Mouse (Mus musculus) G1E (cell line): ENCODE measurements around the gene Gbp2b. TPM values are rescaled to one million over a fixed set of nuclear protein-coding genes. Genes with fewer than 3 reads are reported as not detected.

Source experiments
- ATAC-seq: 2 replicates; pipeline ENCODE4 v1.8.0; 2016; ENCODE audit warnings: mild to moderate bottlenecking; ENCODE audit not compliant: insufficient number of reproducible peaks, poor library complexity, low FRiP score, severe bottlenecking; ENCODE audit errors: extremely low read depth
- DNase-seq: peaks from one replicate; pipeline ENCODE4 v3.0.0; 2012; ENCODE audit warnings: low spot score
- H3K27me3 ChIP-seq: 2 replicates; pipeline ENCODE4 v1.6.1; 2012; ENCODE audit warnings: mild to moderate bottlenecking, low read length, inconsistent platforms; ENCODE audit not compliant: insufficient read depth
- H3K36me3 ChIP-seq: replicated peaks from 2 replicates; pipeline ENCODE3; 2012; ENCODE audit warnings: mild to moderate bottlenecking, inconsistent platforms
- H3K4me1 ChIP-seq: 2 replicates; pipeline ENCODE4 v1.6.1; 2012; ENCODE audit warnings: low read depth, low read length, inconsistent platforms, mixed read lengths; ENCODE audit not compliant: insufficient read depth
- H3K4me3 ChIP-seq: 2 replicates; pipeline ENCODE4 v1.5.1; 2012; ENCODE audit warnings: low read depth, mild to moderate bottlenecking, inconsistent platforms, low read length, moderate library complexity, mixed read lengths
- H3K9me3 ChIP-seq: replicated peaks from 2 replicates; pipeline ENCODE4 v1.6.1; 2012; ENCODE audit warnings: inconsistent platforms
- CTCF ChIP-seq: IDR thresholded peaks from 2 replicates; pipeline ENCODE4 v1.5.1; 2012; ENCODE audit warnings: low read depth, low read length, inconsistent platforms, mixed read lengths
- GATA1 ChIP-seq: IDR thresholded peaks from 2 replicates; pipeline ENCODE4 v1.6.1; 2012; ENCODE audit warnings: borderline replicate concordance, low read length, inconsistent platforms, mixed read lengths
- GATA2 ChIP-seq: IDR thresholded peaks from 2 replicates; pipeline ENCODE4 v1.6.1; 2012; ENCODE audit warnings: low read depth, low read length, inconsistent platforms, borderline replicate concordance
- POLR2AphosphoS5 ChIP-seq: IDR thresholded peaks from 2 replicates; pipeline ENCODE4 v1.6.1; 2012; ENCODE audit warnings: low read depth, low read length, inconsistent platforms; ENCODE audit not compliant: insufficient replicate concordance
- TAL1 ChIP-seq: conservative IDR thresholded peaks from 2 replicates; pipeline ENCODE4 v1.6.1; 2012; ENCODE audit warnings: low read depth, low read length, inconsistent platforms, mixed read lengths
- polyA plus RNA-seq: library from polyadenylated mRNA; stranded (reverse); fragments of >175 nt; gene quantifications from 2 replicates; pipeline ENCODE4 v1.2.3, GENCODE M21; 2012
- total RNA-seq, 2 experiments: library from RNA; stranded (forward) in 1 of 2; stranded (reverse) in 1 of 2; fragments of 200-1000 nt in 1 of 2; fragments of >200 nt in 1 of 2; fragmentation: Nextera tagmentation in 1 of 2; gene quantifications; 2 replicates each; pipeline ENCODE4 v1.2.3; 2014 to 2017

The Gbp2b gene
- total RNA-seq (2014; fragmentation: Nextera tagmentation) (0.44 TPM in 1 of 2 replicates, not detected in the other), total RNA-seq (2017) (0.41 and 0.44 TPM in 2 replicates), polyA plus RNA-seq (not detected in 2 replicates)

DNA sequence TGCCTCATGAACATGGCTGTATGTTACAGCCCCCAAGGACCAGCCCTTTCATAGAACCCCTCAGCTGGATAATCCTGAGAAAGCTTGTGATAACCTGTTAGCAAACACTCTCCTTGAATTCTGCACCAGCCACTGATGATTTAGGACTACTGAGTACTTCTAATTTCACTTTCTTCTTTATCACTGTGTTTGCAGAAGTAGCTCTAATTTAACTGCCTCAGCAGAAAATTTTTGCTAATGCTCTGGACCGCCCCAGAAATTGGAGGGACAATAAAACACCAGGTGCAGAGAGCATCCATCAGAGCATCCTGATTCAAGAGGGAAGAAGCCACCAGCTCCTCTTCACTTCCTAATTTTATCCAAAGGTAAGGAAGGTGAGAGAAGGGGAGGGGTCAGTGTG is at the start of gene Gbp2b:
Gene Gbp2b, plus strand, starts transcription at position 301 of the 400 bp plus-strand sequence.
- ATAC-seq, result no peak
- DNase-seq, result no peak
- no peaks in the 10 kb centered on the region for H3K36me3 ChIP-seq
- TF ChIP-seq TAL1 (no peak), GATA1 (no peak), GATA2 (no peak), CTCF (no peak), POLR2AphosphoS5 (no peak)
- H3K9me3 ChIP-seq, result no peaks in the 10 kb centered on the region
- H3K27me3 ChIP-seq, result no peaks in the 10 kb centered on the region
- no peak within 1 kb of the TSS for H3K4me3 ChIP-seq
- H3K4me1 ChIP-seq, result no peaks in the 10 kb centered on the region

DNA sequence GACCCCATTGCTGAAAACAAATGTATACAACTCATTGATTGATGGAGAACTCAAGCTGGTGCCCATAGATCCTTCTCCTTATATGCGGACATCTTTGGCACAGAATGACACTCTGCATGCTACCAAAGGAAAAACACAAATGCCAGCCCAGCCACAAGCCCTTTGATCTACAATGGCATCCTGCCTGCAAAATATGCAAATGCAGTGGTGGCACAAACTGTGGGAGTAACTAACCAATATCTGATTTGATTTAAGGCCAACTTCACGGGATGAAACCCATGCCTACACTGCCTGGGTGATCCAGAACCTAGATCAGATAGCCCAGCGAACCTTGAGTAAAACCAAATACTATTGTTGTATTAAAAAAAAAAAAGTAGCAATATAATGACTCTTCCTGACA is 48.0 kb upstream of the Gbp2b start:
- H3K36me3 ChIP-seq, result peaks cover 6% of the 10 kb centered on the region
- DNase-seq, result no peak
- no peak for TF ChIP-seq GATA2
- no peak for TF ChIP-seq GATA1
- TF ChIP-seq POLR2AphosphoS5, result no peak
- no peak for TF ChIP-seq TAL1
- TF ChIP-seq CTCF, result no peak
- no peaks in the 10 kb centered on the region for H3K27me3 ChIP-seq
- H3K9me3 ChIP-seq, result no peaks in the 10 kb centered on the region
- no peak overlapping the region for H3K4me3 ChIP-seq
- no peak for ATAC-seq
- H3K4me1 ChIP-seq, result no peaks in the 10 kb centered on the region

DNA sequence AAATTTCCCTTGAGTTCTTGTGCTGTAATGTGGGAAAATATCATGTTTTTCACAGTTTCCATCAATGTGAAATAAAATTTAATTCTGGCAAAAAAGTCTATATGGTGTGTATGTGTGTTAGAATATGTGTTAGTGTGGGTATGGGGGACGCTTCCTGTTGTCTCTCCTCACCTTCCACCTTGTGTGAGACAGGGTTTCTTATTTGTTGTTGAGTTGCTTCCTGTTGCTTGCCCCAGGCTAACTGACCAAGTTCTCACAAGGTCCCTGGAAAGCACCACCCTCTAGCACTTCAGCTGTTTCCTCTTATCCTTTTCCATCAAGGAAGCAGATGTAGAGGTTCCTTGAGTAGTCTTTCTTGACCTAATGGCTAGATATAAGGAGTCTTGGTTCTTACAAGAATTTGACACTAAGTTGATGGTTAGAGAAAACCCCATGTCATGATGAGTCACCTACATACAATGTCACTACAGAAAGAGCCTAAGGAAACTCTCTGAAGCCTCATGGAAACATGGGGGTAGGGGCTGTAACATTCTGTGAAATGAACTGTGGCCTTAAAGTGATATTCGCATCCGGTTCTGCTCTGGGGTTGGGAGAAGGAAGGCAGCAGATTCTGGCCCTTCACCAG is 44.5 kb upstream of the Gbp2b start:
- peaks cover 3% of the 10 kb centered on the region for H3K36me3 ChIP-seq
- TF ChIP-seq CTCF (no peak), POLR2AphosphoS5 (no peak), GATA2 (no peak), GATA1 (no peak), TAL1 (no peak)
- no peaks in the 10 kb centered on the region for H3K4me1 ChIP-seq
- DNase-seq (no peak), ATAC-seq (no peak)
- no peak overlapping the region for H3K4me3 ChIP-seq
- H3K27me3 ChIP-seq, result no peaks in the 10 kb centered on the region; the same call in 1 of the 2 replicates
- no peaks in the 10 kb centered on the region for H3K9me3 ChIP-seq

DNA sequence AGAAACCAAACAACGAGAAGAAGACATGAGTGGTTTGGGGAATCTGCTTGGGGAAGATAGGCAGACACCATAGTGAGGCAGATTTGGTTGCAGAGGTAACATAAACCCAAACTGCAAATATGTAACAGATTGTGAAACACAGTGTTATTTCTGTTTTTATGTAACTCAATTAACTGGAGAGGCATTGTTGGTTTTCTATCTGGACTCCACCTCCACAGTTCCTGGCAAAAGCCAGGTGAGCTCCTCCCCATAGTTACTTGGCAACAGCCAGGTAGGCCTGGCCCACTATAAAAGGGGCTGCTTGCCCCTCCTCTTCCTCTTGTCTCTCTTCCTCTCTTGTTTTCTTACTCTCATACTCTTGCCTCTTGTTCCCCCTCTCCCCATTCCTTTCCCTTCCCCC is 40.0 kb upstream of the Gbp2b start:
- Histone ChIP-seq H3K9me3 (no peaks in the 10 kb centered on the region), H3K4me3 (no peak overlapping the region), H3K27me3 (peaks cover 4% of the 10 kb centered on the region; the same call in 1 of the 2 replicates), H3K36me3 (no peaks in the 10 kb centered on the region), H3K4me1 (peaks cover under 1% of the 10 kb centered on the region; the same call in 1 of the 2 replicates)
- DNase-seq (no peak), ATAC-seq (no peak)
- TF ChIP-seq POLR2AphosphoS5, result no peak
- no peak for TF ChIP-seq GATA1
- no peak for TF ChIP-seq CTCF
- TF ChIP-seq TAL1, result no peak
- no peak for TF ChIP-seq GATA2

DNA sequence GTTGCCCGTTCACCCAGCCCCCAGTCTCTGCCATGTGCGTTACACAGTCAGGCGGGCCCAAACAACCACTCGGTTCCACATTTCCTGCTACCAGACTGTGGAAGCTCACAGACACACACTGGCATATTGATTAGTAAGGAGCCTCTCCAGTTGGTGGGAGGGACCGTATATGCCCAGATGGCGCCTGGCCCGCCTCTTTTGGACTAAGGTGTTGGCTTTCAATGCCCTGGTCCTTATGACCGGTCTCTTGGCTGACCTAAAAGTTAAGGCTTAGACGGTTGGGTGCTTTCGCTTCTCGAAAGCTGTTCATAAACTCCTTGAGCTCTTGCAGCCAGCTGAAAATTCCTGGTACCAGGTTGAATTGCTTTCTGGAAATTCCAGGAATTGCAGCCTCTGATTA is 39.0 kb upstream of the Gbp2b start:
- H3K4me3 ChIP-seq, result no peak overlapping the region
- DNase-seq (no peak), ATAC-seq (no peak)
- peaks cover 4% of the 10 kb centered on the region; the same call in 1 of the 2 replicates for H3K27me3 ChIP-seq
- no peaks in the 10 kb centered on the region for H3K36me3 ChIP-seq
- no peaks in the 10 kb centered on the region for H3K9me3 ChIP-seq
- H3K4me1 ChIP-seq, result peaks cover 9% of the 10 kb centered on the region
- no peak for TF ChIP-seq GATA2
- TF ChIP-seq GATA1, result no peak
- TF ChIP-seq TAL1, result no peak
- no peak for TF ChIP-seq POLR2AphosphoS5
- TF ChIP-seq CTCF, result no peak

DNA sequence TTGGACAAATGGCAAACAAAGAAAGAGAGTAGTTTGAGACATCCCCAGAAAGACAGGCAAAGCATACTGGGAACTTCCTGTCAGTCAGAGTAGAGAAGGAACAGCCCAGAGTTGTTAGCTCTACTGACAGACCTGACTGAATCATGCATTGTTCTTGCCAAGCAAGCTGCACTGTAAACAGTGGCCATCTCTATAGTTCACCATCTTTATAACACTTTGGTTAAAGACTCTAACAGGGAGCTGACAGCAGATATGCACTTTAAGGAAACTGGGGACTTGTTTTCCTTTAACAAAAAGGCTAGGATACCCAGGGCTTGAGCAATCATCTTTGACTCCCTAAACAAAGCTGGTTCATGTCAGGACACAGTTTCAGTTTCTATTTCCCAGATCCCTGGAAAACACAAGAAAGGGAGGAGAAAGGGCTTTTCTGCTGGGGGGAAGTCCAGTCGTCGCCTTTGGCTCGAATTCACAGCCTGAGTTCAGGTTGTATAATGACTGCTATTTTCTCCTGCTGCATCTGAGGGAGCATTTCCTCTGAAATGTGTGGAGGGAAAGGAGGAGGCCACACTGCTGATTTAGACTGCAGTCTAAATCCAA is 34.9 kb upstream of the Gbp2b start, which contains the start of gene Gbp3:
Gene Gbp3, plus strand, starts transcription at position 395 of the 597 bp plus-strand sequence.
- Histone ChIP-seq H3K4me3 (peak within 1 kb of the TSS; percentile 67), H3K4me1 (peaks cover 12% of the 10 kb centered on the region)
- ATAC-seq, result no peak

More for the DNA sequence above, 34.9 kb upstream of the Gbp2b start, which contains the start of gene Gbp3:
- no peak for DNase-seq
- no peaks in the 10 kb centered on the region for H3K36me3 ChIP-seq
- no peaks in the 10 kb centered on the region for H3K9me3 ChIP-seq
- H3K27me3 ChIP-seq, result peaks cover 5% of the 10 kb centered on the region; the same call in 1 of the 2 replicates
- no peak for TF ChIP-seq TAL1
- TF ChIP-seq GATA2, result no peak
- no peak for TF ChIP-seq GATA1
- TF ChIP-seq CTCF, result no peak
- no peak for TF ChIP-seq POLR2AphosphoS5
